Mouse (Mus musculus) CD4-positive naive resting alpha-beta T cell, adult 57 days (primary cell): ENCODE results near the gene Dhx16. TPM values are rescaled to one million over a fixed set of nuclear protein-coding genes. Genes with fewer than 3 reads are reported as not detected.

Experiments
- total RNA-seq: library from RNA; stranded (reverse); gene quantifications from one replicate; pipeline ENCODE4 v1.2.4, GENCODE M21; 2023

Dhx16 gene
- 95.2 TPM for total RNA-seq

GRCm38 (mm10) chr17:35879245-35880057 is at the start of gene Dhx16:
Gene Dhx16 (plus strand): TSS chr17:35879819.

DNA sequence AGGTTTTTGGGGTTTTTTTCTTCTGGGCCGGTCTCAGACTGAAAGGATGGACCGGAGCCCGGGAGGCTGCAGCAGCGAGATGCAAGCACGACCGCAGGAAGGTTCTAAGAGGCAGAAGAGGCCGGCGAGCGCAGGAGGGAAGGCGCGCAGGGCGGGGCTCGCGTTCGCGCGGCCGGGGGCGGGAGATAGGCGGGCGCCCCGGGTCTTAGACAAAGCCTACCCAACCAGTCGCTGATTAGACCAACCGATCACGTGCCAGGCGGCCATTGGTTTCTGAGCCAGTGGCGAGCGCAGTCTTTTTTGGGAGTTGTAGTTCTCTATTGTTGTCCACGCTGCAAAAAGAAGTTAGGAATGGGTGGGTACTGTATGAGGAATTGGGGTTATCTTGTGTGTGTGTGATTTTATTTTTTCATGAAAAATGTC is 41.5 kb upstream of the Dhx16 start, which contains the start of gene Tubb5:
Gene Tubb5, minus strand, starts transcription at position 185 of the 423 bp plus-strand sequence.

DNA sequence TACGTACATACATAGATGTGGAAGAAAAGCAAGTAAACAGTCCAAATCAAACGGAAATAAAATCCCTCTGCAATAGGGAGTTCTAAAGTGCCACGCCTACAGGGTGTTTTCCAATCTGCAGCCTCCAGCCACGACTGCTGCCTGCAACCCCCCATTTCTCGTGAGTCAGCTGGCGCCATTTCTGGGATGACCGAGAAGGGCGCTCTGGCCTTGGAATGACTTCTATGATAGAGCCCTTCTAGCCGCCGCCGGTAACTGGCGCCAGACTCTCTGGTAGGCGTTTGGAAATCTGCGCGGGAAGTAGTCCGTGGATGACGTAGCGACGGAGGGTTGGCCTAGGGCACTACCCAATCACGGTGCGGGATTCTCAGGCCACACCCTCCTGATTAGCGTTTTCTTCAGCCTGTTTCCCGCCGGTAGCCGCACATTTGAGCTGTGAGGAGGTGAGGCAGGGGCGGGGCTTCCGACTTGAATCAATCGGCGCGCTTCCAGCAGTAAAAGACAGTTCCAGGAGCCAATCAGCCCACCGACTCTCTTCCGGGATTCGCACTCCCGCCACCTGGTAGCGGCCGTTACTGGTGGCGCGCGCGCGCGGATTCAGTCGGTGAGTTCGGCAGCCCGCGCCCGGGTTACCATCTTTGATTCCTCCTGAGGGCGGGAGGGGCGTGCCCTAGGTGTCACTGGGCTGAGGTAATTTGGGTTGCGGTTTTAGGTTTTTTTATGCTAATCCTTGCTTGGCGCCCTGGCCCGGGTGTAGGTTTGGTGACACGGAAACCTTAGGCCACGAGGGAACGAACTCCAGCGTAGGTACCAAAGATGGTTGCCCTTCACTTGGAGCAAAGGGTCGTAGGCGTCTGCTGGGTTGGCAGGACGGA is 38.3 kb upstream of the Dhx16 start, which contains the start of gene Mdc1:
Gene Mdc1, plus strand, starts transcription at position 440 of the 875 bp plus-strand sequence.

DNA sequence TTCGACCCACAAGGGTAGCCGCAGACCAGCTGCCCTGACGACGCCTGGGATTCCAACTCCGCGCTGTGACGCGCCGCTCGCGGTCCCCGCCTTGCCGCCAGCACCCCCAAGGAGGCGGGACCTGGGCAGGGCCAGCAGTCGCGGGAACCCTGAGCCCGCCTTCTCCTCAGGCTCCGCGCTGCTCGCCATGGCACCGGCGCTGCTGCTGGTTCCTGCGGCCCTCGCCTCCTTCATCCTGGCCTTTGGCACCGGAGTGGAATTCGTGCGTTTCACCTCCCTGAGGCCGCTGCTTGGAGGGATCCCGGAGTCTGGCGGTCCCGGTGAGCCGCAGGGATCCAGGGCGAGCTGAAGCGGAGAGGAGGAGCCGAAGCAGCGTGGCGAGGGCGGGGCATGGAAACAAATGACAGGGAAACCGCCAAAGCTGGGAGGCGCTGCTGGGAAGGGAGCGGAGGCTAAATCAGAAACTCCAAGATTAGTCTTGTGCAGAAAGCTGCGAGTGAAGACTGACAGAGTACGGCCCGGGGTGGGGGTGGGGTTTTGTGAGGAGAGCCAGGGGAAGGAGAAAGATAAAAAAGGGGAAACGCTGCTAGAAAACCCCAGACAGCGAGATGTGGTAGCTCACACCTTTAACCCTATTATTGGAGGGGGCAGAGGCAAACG is 18.3 kb upstream of the Dhx16 start, which contains the start of gene Nrm:
Gene Nrm, plus strand, starts transcription at position 121 of the 660 bp plus-strand sequence.

DNA sequence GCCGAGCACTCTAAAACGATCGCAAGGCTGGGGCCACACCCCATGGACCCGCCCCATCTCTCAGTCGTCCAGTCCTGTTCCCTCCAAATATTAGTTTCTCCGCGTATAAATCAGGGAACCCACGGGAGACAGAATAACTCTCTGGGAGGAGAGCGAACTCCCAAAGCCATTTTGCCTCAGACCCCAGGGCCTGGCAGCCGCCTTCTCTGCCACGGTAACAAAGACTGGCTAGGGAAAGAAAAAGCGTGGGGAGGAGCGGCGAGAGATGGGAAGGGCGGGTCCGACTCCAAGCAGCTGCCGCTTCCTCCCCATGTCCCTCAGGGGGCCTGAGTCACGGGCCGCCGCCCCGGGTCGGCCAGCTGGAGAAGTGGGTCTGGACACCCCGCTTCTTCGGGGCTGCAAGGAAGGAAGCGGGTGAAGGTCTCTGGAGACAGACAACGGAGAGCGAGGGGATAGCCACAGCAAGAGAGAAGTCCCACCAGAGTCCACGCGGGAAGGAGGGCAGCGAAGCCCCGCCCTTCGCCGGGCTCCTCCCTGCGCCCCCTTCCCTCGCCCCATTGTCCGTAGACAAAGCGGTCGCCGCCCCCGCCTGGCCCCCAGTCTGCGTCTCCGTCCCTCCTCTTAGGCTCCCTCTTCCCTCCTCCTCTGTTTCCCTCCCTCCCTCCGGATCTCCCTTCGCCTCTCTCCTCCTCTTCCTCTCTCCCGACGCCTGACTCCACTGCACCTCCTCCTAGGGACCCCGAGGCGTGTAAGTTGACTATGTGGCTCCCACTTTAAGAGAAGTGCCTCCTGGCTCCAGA is 13.9 kb upstream of the Dhx16 start, which contains the start of gene Ppp1r18:
Gene Ppp1r18, plus strand, starts transcription at position 113 of the 800 bp plus-strand sequence.

GRCm38 (mm10) chr17:35896781-35897643 is 17.4 kb downstream of the Dhx16 start, which contains the start of gene 2310061I04Rik:
Gene 2310061I04Rik (minus strand): TSS chr17:35897431.

DNA sequence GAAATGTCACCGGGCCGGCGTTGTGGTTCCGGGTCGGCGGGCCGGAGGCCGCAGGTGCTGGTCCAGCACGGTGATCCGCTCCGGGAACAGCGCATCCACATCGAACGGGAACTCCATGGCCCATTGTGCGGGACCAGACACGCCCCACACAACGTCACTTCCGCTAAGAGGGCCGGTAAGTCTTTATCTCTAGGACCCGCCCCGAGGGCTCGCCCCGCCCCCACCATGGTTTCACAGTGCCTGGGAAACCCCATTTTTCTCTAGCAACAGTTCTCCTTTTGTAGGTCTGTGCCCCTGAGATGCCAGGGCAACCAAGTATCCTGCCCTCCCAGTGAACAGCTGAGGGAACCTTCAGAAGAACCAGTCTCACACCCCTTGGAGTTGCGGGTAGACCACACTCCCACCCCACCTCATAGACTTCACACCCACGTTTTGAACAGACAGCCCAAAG is 30.3 kb downstream of the Dhx16 start, which contains the start of gene Atat1:
Gene Atat1, minus strand, starts transcription at position 157 of the 451 bp plus-strand sequence.

DNA sequence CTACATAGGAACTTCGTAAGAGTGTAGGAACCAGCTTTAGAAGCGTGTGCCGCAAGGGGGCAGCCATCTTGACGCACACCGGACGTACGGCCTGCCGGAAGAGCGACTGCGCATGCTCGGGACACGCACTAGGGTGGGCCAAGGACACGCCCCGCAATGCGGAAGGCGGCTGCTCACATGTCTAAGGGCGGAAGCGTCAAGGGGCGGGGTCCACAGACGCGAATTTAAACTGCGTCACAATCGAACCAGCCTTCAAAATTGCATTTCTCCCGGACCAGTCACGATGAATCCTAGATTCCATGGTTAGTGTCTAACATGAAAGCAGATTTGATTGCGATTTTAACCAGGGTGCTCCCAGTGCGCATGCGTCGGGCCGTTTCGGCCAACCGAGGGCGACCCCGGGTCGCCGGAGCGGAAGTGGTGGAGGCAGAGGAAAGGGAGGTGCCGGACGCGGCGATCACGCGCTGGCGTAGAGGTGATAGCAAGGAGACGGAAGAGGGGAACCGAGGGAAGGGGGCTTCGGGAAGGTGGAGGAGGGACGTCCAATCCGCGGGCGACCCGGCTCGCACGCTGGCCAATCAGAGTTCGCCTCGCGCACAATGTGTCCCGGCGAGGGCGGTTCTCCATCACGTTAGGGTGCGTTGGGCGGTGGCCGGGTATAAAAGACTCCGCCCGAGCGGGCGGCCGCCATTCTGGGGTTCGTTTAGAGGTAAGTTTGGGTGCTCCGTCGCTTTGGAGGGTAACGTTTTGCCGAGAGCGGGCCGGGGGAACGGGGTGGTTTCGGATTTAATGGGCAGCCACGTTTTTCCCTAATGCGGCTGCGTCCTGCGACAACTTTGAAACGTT is 36.9 kb downstream of the Dhx16 start, which contains the start of the genes Mrps18b and Ppp1r10:
Gene Mrps18b, minus strand, starts transcription at position 93 of the 846 bp plus-strand sequence.
Gene Ppp1r10, plus strand, starts transcription at position 138 of the 846 bp plus-strand sequence.

Other genes starting within 250 kb of the Dhx16 start
- not detected for gene Mucl3, start 236.1 kb upstream of the Dhx16 start, total RNA-seq
- gene Vars2, start 212.2 kb upstream of the Dhx16 start, total RNA-seq: 49.3 TPM
- 15.8 TPM for gene Gtf2h4, start 206.1 kb upstream of the Dhx16 start, total RNA-seq
- gene Ddr1, start 175.2 kb upstream of the Dhx16 start, total RNA-seq: 15.5 TPM
- gene Ier3, start 58.1 kb upstream of the Dhx16 start, total RNA-seq: 6.3 TPM
- gene Flot1, start 56.6 kb upstream of the Dhx16 start, total RNA-seq: 46.7 TPM
- gene Tubb5, start 41.5 kb upstream of the Dhx16 start, total RNA-seq: 496 TPM
- gene Mdc1, start 38.3 kb upstream of the Dhx16 start, total RNA-seq: 79.2 TPM
- 19.7 TPM for gene Nrm, start 18.5 kb upstream of the Dhx16 start, total RNA-seq
- 272 TPM for gene Ppp1r18, start 14.2 kb upstream of the Dhx16 start, total RNA-seq
- 30.0 TPM for gene 2310061I04Rik, start 17.6 kb downstream of the Dhx16 start, total RNA-seq
- 13.5 TPM for gene Atat1, start 30.3 kb downstream of the Dhx16 start, total RNA-seq
- 61.0 TPM for gene Mrps18b, start 36.6 kb downstream of the Dhx16 start, total RNA-seq
- 184 TPM for gene Ppp1r10, start 36.6 kb downstream of the Dhx16 start, total RNA-seq
- gene Abcf1, start 89.9 kb downstream of the Dhx16 start, total RNA-seq: 129 TPM
- gene Gnl1, start 100.0 kb downstream of the Dhx16 start, total RNA-seq: 61.6 TPM
- gene Prr3, start 100.4 kb downstream of the Dhx16 start, total RNA-seq: 67.0 TPM
- gene H2-T24, start 140.7 kb downstream of the Dhx16 start, total RNA-seq: 25.7 TPM
- gene H2-T23, start 153.0 kb downstream of the Dhx16 start, total RNA-seq: 302 TPM
- 187 TPM for gene H2-T22, start 162.9 kb downstream of the Dhx16 start, total RNA-seq
- gene Gm6034, start 163.1 kb downstream of the Dhx16 start, total RNA-seq: 1.3 TPM
- 87.5 TPM for gene Gm11127, start 178.6 kb downstream of the Dhx16 start, total RNA-seq
- gene Gm19684, start 241.9 kb downstream of the Dhx16 start, total RNA-seq: 10.8 TPM
- gene Gm7030, start 249.6 kb downstream of the Dhx16 start, total RNA-seq: 15.3 TPM